Mouse (Mus musculus) intestine, embryonic 16.5 days (tissue): ENCODE measurements around the gene Rasgrp1. TPM values are rescaled to one million over a fixed set of nuclear protein-coding genes. Genes with fewer than 3 reads are reported as not detected.

Experiments
- ATAC-seq: fragments of 200-750 bp; cut with Nextera tagmentation; 2 replicates; pipeline ENCODE4 v1.8.0; 2017; ENCODE audit warnings: moderate TSS enrichment, moderate library complexity
- H3K27ac ChIP-seq: fragments of 300-500 bp; sonication (generic); 2 replicates; pipeline ENCODE4 v1.5.1; 2014; ENCODE audit warnings: mild to moderate bottlenecking, low read length
- H3K27me3 ChIP-seq: fragments of 300-500 bp; sonication (generic); replicated peaks from 2 replicates; pipeline ENCODE4 v1.6.1; 2014; ENCODE audit warnings: low read length, control low read depth, mixed read lengths; ENCODE audit not compliant: control insufficient read depth, insufficient read depth
- H3K36me3 ChIP-seq: fragments of 300-500 bp; sonication (generic); 2 replicates; pipeline ENCODE4 v1.6.1; 2014; ENCODE audit warnings: low read length, control low read depth; ENCODE audit not compliant: control insufficient read depth, insufficient read depth
- H3K4me1 ChIP-seq: fragments of 300-500 bp; sonication (generic); 2 replicates; pipeline ENCODE4 v1.6.1; 2014; ENCODE audit warnings: low read length, control low read depth, mixed read lengths; ENCODE audit not compliant: control insufficient read depth, insufficient read depth
- H3K4me2 ChIP-seq: fragments of 300-500 bp; sonication (generic); 2 replicates; pipeline ENCODE4 v1.6.1; 2014; ENCODE audit warnings: low read depth, low read length, control low read depth
- H3K4me3 ChIP-seq: fragments of 300-500 bp; sonication (generic); 2 replicates; pipeline ENCODE4 v1.5.1; 2014; ENCODE audit warnings: mild to moderate bottlenecking, low read length
- H3K9ac ChIP-seq: fragments of 300-500 bp; sonication (generic); 2 replicates; pipeline ENCODE4 v1.6.1; 2014; ENCODE audit warnings: low read depth, low read length
- H3K9me3 ChIP-seq: fragments of 300-500 bp; sonication (generic); 2 replicates; pipeline ENCODE4 v1.6.1; 2016; ENCODE audit warnings: low read length, control low read depth; ENCODE audit not compliant: control insufficient read depth
- WGBS: fragments of 180-500 bp; shearing (Covaris S2); extraction: QIAGEN DNeasy Blood & Tissue Kit; methylation state at CpG from one replicate; pipeline ENCODE4 v1.1.7; 2014; 5-methylcytosine and 5-hydroxymethylcytosine counted together
- polyA plus RNA-seq: library from polyadenylated mRNA; unstranded; fragments of >200 nt; fragmentation: Nextera tagmentation; extraction: Ambion mirVana; gene quantifications from 2 replicates; pipeline ENCODE4 v1.2.1, GENCODE M21; 2015

Rasgrp1 gene
- polyA plus RNA-seq, result 0.84 and 0.87 TPM in 2 replicates

DNA sequence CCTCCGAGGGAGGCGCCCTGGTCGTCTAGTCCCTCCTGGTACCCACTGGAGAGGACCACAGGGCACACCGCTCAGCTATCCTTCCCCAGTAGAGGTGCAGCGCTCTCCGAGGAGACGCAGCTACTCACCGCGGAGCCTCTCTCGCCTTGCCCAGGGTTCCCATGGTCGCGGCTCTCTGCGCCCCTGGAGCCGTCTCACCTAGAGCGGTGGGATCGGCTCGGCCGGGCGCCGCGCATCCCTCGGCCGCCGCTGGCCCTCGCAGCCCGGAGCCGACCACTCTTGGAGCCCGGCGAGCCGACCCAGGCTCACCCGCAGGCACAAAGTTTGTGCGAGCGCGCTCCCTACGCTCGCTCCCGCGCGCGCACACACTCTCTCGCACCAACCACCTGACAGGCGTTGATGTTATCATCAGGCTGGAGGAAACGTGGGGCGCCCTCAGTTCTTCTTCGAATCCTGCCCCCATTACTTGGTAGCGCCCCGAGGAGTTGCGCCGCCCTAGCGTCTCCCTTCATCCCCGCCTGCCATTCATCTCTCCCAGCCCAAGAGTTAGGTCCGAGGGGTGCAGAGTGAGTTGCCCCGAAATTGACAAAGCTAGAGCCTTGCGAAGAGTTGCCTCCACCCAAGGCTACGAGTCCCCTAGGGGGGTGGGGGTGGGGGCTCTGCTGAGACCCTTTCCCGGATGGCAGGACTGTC, at the start of gene Rasgrp1:
Rasgrp1 (minus strand) TSS at position 455 of the 693 bp plus-strand sequence.
- Histone ChIP-seq H3K36me3 (no peaks in the 10 kb centered on the region), H3K27ac (no peak within 1 kb of the TSS), H3K4me1 (peaks cover 8% of the 10 kb centered on the region), H3K27me3 (0 out of 2 replicates have a peak, but pooled peaks cover 16% of the 10 kb centered on the region), H3K4me3 (peak within 1 kb of the TSS; percentile 62), H3K9ac (peak within 1 kb of the TSS; percentile 51), H3K9me3 (no peaks in the 10 kb centered on the region), H3K4me2 (peak within 1 kb of the TSS; percentile 97)
- 2% methylated on average over 56 of the region's 56 CpGs for WGBS
- ATAC-seq, result peak; percentile 83

DNA sequence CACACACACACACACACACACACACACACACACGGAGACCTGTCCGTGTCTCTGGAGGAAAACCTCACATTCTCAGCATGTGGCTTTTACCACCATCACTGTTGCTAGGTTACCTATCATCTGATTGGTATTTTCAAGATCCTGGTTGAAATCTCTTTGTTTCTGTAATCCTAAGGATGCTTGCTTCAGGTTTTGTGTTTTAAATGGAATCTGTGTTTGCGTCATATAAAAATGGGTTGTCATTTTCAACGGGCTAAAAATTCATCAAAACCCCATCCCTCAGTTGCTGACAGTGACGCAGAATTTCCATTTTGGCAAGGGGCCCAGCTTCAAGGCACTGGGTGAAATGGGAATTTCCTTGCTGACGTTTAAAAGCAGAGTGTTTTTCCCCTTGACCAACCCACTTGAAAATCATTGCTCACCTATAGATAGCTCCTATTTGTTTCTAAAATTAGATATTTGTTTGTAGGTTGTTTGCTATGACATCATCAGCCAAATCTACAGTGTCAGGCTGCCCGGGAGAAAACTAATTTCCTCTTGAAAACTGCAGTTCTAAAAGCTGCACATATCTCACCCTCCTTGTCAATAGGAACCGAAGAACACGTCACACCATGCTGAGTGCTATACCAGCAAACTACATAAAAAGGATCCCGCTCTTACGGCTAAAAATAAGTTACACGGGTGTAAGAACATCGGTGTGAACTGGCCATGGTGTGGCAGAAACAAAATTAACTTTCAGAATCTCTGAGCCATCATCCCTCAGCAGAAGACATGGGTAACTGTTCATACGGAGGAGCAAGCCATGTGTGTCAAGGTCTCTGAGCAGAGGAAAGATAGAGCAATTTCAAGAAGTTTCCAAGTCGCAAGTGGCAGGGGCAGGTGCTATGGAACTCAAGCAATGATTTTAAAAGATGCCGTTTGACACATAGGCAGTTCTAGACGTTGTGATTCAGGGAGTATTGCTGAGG, 47.4 kb upstream of the Rasgrp1 start:
- 74% methylated on average over 17 of the region's 17 CpGs for WGBS
- Histone ChIP-seq H3K36me3 (no peaks in the 10 kb centered on the region), H3K4me1 (no peaks in the 10 kb centered on the region), H3K27me3 (no peaks in the 10 kb centered on the region), H3K9me3 (no peaks in the 10 kb centered on the region), H3K9ac (no peak overlapping the region), H3K4me3 (no peak overlapping the region), H3K4me2 (no peak overlapping the region), H3K27ac (no peak overlapping the region)
- no peak for ATAC-seq

DNA sequence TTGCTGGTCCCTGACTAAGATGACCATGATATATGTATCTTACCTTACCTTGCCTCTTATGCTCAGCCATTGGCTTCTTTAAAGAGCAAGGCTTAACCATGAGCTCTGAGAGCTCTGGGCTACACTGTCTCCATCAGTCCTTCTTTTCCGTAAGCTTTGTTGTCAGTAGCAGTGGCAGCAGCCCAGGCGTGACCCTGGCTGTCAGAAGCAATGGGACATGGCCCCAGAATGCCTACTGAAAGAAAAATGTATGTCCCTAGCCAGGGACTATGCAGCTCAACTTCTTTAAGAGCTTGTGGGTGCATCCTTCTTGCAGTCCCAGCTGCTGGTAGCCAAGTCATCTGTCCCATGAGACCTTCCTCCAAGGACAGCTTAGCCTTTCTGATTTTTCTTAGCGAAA, 46.7 kb upstream of the Rasgrp1 start:
- Histone ChIP-seq H3K36me3 (no peaks in the 10 kb centered on the region), H3K9ac (no peak overlapping the region), H3K4me3 (no peak overlapping the region), H3K27me3 (no peaks in the 10 kb centered on the region), H3K4me1 (no peaks in the 10 kb centered on the region), H3K4me2 (no peak overlapping the region), H3K27ac (no peak overlapping the region), H3K9me3 (no peaks in the 10 kb centered on the region)
- ATAC-seq, result no peak
- whole genome bisulfite sequencing, result 76% methylated on average over 3 of the region's 3 CpGs

DNA sequence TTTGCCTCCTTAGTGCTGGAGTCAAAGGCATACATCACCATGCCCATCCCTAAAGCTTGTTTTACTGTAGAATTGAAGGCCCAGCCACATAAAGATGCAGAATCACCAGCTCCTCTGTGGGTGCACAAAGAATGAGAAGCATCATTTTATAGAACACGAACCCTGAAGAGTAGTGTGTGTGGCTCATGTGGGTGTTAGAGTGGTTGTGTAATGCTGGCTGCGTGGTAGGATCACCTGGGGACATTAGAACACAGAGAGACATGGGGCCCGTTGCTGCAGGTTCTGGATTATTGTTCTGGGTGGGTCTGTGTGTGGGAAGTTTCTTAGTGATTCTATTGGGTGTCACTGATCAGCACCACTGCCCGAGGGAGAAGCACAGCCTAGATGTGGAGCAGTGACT, 45.3 kb upstream of the Rasgrp1 start:
- Histone ChIP-seq H3K9ac (no peak overlapping the region), H3K4me1 (no peaks in the 10 kb centered on the region), H3K27ac (no peak overlapping the region), H3K4me2 (no peak overlapping the region), H3K9me3 (no peaks in the 10 kb centered on the region), H3K27me3 (no peaks in the 10 kb centered on the region), H3K4me3 (no peak overlapping the region), H3K36me3 (no peaks in the 10 kb centered on the region)
- ATAC-seq, result no peak
- WGBS, result 87% methylated on average over 4 of the region's 4 CpGs

DNA sequence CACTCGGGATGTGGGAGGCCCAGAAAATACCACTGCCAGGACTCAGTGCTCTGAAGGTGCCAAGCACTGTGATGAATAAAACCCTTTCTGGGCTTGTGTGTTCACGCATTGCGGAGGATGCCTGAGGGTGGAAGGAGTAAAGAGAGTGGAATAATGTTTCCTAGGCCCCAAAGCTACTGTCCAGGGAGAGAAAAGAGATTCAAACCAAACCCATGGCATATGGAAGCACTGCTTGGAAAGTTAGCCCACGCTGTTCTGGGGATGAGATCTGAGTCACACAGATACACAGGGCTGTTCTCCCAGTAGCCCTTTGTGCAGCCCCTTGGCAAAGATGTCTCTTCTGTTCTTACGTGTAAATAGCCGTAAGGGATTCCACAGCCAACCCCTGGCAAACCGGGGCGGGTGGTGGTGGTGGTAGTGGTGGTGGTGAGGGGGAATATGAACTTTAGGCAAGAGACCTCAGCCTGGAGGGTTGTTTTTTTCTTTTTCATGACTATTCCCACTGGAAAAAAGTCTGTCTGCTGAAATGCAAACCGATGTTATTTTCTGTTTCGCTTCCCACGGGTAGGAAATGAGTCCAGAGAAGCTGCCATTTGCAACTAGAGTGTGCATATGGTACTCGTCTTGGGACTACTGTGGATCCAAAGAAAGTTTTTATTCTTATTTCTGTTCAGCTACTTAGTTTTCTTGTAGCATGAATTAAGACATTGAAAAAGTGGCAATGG, 44.3 kb upstream of the Rasgrp1 start:
- H3K27me3 ChIP-seq, result no peaks in the 10 kb centered on the region
- H3K36me3 ChIP-seq, result no peaks in the 10 kb centered on the region
- no peaks in the 10 kb centered on the region for H3K4me1 ChIP-seq
- ATAC-seq, result no peak
- 86% methylated on average over 12 of the region's 12 CpGs for WGBS
- H3K27ac ChIP-seq, result no peak overlapping the region
- H3K9me3 ChIP-seq, result no peaks in the 10 kb centered on the region
- no peak overlapping the region for H3K4me3 ChIP-seq
- H3K4me2 ChIP-seq, result no peak overlapping the region
- H3K9ac ChIP-seq, result no peak overlapping the region

DNA sequence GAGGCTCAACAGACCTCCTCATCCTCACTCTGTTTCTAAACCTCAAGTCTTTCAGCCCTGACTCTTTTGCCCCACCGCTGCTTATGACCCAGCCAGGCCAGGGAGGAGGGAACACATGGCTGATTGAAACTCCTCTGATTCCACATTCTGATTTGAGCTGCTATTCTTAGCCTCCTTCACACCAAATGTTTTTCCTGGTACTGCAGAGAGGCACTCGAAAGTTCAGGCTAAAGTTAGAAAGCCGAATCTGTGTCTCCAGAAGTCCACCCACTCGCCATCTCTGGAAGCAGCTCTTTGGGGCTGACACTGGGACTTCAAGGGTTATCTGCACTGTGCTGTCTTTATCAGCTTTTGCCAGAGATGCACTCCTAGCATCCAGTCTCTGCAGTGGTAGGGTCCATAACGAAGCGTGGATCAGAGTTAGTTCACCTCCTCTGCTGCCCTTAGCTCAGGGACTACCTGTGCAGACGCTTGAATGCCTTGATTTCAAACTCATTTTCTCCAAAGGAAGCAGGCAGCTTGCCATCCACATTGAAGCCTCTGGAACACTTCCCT, 43.3 kb upstream of the Rasgrp1 start:
- Histone ChIP-seq H3K4me3 (no peak overlapping the region), H3K36me3 (no peaks in the 10 kb centered on the region), H3K4me1 (no peaks in the 10 kb centered on the region), H3K27me3 (no peaks in the 10 kb centered on the region), H3K27ac (no peak overlapping the region), H3K9ac (no peak overlapping the region), H3K4me2 (no peak overlapping the region), H3K9me3 (no peaks in the 10 kb centered on the region)
- 71% methylated on average over 7 of the region's 7 CpGs for WGBS
- no peak for ATAC-seq

DNA sequence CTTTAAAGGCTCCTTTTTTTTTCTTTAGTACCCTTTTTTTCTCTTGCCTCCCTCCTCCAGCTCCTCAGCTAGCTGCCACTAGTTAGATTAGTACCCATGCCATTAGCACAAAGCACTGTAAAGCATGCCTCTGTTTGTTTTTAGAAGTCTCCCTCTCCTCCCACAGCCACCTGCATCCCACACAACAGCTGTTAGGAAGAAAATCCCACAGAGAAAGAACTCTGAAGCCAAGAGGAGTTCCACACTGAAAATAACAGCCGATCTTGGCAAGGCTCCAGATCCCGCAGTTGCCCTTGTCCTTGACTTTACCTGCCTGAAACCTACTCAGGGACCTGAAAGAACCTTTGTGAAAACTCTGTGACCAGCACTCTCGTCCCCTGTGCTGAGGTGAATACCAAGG, 38.5 kb upstream of the Rasgrp1 start:
- Histone ChIP-seq H3K36me3 (no peaks in the 10 kb centered on the region), H3K9me3 (no peaks in the 10 kb centered on the region), H3K4me1 (no peaks in the 10 kb centered on the region), H3K27me3 (no peaks in the 10 kb centered on the region), H3K4me3 (no peak overlapping the region), H3K27ac (no peak overlapping the region), H3K9ac (no peak overlapping the region), H3K4me2 (no peak overlapping the region)
- WGBS, result 64% methylated on average over 3 of the region's 3 CpGs
- ATAC-seq, result no peak

DNA sequence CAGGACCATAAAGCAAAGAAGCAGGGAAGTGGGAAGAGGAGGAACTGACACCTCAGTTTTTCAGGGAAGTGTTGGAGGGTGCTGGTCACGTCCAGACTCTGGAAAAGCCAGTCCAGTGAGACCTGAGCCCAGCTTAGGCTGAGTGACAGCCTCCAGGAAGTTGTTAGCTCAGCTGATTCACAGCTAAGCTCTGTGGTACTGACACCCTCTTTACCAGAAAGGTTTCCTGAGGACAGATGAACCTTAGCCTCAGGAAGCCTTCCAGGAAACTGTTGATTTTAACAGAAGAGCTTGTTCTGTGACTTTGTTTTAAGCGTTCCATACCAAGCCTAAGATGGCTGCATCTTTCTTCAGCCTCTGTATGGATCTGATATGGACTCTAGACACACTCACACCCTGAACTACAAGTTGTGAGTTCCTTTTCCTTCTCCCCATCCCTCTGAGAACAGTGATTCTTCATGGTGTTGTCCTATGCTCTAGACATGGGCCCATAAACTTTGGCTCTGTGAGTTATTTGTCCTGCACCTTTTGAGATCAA, 31.6 kb upstream of the Rasgrp1 start:
- Histone ChIP-seq H3K4me2 (no peak overlapping the region), H3K36me3 (no peaks in the 10 kb centered on the region), H3K4me3 (no peak overlapping the region), H3K9ac (no peak overlapping the region), H3K4me1 (no peaks in the 10 kb centered on the region), H3K27me3 (no peaks in the 10 kb centered on the region), H3K27ac (no peak overlapping the region), H3K9me3 (no peaks in the 10 kb centered on the region)
- whole genome bisulfite sequencing, result 52% methylated on average over 2 of the region's 2 CpGs
- ATAC-seq, result no peak

DNA sequence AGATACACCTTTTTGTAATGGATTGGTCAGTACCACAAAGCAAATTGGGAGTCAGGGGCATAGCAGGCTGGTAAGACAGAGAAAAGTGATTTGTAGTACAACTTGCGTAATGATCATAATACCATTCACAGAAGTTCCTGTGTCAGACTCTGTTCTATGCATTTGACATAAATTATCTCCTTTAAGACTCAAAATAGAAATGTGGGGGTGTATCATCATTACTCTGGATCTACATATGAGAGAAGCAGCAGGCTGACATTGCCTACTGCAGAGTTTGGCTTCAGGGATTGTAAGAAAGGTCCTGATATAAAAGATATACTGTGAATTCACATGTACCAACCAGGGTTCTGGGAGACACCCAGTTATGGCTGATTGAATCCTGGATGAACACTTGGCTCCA, 28.9 kb upstream of the Rasgrp1 start:
- H3K4me3 ChIP-seq, result no peak overlapping the region
- no peaks in the 10 kb centered on the region for H3K4me1 ChIP-seq
- H3K4me2 ChIP-seq, result no peak overlapping the region
- H3K36me3 ChIP-seq, result no peaks in the 10 kb centered on the region
- H3K9ac ChIP-seq, result no peak overlapping the region
- H3K27me3 ChIP-seq, result no peaks in the 10 kb centered on the region
- H3K27ac ChIP-seq, result no peak overlapping the region
- whole genome bisulfite sequencing, result 84% methylated on average over 1 of the region's 1 CpGs
- ATAC-seq, result no peak
- no peaks in the 10 kb centered on the region for H3K9me3 ChIP-seq
